Mouse (Mus musculus): Measurements from ENCODE around the gene Olfr380. TPM values are rescaled to one million over a fixed set of nuclear protein-coding genes. Genes with fewer than 3 reads are reported as not detected.

The Olfr380 gene
- not detected for polyA plus RNA-seq (2014; fragmentation: Illumina TruSeq; extraction: RNeasy Lipid Tissue Mini Kit (QIAGEN cat#74804); ENCODE audit: low read depth, low replicate concordance)

DNA sequence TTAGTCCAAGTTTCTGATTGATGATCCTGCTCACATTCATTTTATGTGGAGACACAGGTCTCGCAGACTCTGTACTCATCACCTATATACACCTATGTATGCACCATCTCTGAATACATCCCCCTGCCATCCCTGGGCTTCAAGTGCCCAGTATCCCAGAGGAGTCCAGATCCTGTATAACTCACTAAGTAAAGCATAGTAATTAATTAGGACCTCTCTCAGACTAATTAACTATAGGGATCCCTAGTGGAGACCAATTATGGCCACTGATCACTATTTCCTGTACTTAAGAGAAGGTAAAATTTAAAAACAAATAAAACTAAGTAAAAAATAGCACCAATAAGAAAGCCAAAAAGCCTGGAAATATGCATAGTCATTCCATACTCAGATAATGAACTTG, at the start of gene Olfr380:
TSS of gene Olfr380 (minus strand) at position 101 of the 400 bp plus-strand sequence.

GRCm38 (mm10) chr11:73491503-73491902, 34.2 kb upstream of the Olfr380 start, which contains the start of gene Olfr381:
Olfr381 (minus strand) TSS chr11:73491603.

DNA sequence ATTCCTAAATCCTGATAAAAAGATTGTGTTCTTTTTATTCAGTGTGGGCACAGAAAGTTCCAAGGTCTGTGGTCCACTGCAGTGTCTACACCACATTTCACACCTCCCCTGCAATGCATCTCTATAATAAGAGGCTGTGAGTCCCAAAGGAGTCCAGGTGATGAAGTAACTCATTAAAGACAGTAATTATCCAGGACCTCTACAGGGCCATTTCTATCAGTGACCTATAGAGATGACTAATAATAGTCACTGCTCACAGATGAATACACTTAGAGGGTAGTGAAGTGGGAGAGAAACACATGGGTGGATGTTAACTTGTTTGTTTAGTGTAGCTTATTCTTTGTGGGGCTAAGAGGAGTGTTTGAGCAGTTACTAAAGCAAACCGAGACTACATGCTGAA, 28.9 kb downstream of the Olfr380 start, which contains the start of gene Olfr378:
TSS of gene Olfr378 (minus strand) at position 101 of the 400 bp plus-strand sequence.

Other genes starting within 250 kb of the Olfr380 start
- gene Trpv1, start 223.2 kb downstream of the Olfr380 start, polyA plus RNA-seq (2014; fragmentation: Illumina TruSeq; extraction: RNeasy Lipid Tissue Mini Kit (QIAGEN cat#74804); ENCODE audit: low read depth, low replicate concordance) = 0.66 TPM
- 40.7 TPM for gene Trpv3, start 190.1 kb downstream of the Olfr380 start, polyA plus RNA-seq (2014; fragmentation: Illumina TruSeq; extraction: RNeasy Lipid Tissue Mini Kit (QIAGEN cat#74804); ENCODE audit: low read depth, low replicate concordance)
- 32.5 TPM for gene Aspa, start 127.9 kb downstream of the Olfr380 start, polyA plus RNA-seq (2014; fragmentation: Illumina TruSeq; extraction: RNeasy Lipid Tissue Mini Kit (QIAGEN cat#74804); ENCODE audit: low read depth, low replicate concordance)
- not detected for gene Gm49340, start 127.8 kb downstream of the Olfr380 start, polyA plus RNA-seq (2014; fragmentation: Illumina TruSeq; extraction: RNeasy Lipid Tissue Mini Kit (QIAGEN cat#74804); ENCODE audit: low read depth, low replicate concordance)
- gene Spata22, start 127.8 kb downstream of the Olfr380 start, polyA plus RNA-seq (2014; fragmentation: Illumina TruSeq; extraction: RNeasy Lipid Tissue Mini Kit (QIAGEN cat#74804); ENCODE audit: low read depth, low replicate concordance) = 3.1 TPM
- gene Olfr20, start 106.7 kb downstream of the Olfr380 start, polyA plus RNA-seq (2014; fragmentation: Illumina TruSeq; extraction: RNeasy Lipid Tissue Mini Kit (QIAGEN cat#74804); ENCODE audit: low read depth, low replicate concordance) = not detected
- gene Olfr376, start 86.3 kb downstream of the Olfr380 start, polyA plus RNA-seq (2014; fragmentation: Illumina TruSeq; extraction: RNeasy Lipid Tissue Mini Kit (QIAGEN cat#74804); ENCODE audit: low read depth, low replicate concordance) = not detected
- not detected for gene Olfr1, start 57.9 kb downstream of the Olfr380 start, polyA plus RNA-seq (2014; fragmentation: Illumina TruSeq; extraction: RNeasy Lipid Tissue Mini Kit (QIAGEN cat#74804); ENCODE audit: low read depth, low replicate concordance)
- not detected for gene Olfr378, start 29.0 kb downstream of the Olfr380 start, polyA plus RNA-seq (2014; fragmentation: Illumina TruSeq; extraction: RNeasy Lipid Tissue Mini Kit (QIAGEN cat#74804); ENCODE audit: low read depth, low replicate concordance)
- not detected for gene Olfr381, start 34.1 kb upstream of the Olfr380 start, polyA plus RNA-seq (2014; fragmentation: Illumina TruSeq; extraction: RNeasy Lipid Tissue Mini Kit (QIAGEN cat#74804); ENCODE audit: low read depth, low replicate concordance)
- gene Olfr382, start 59.7 kb upstream of the Olfr380 start, polyA plus RNA-seq (2014; fragmentation: Illumina TruSeq; extraction: RNeasy Lipid Tissue Mini Kit (QIAGEN cat#74804); ENCODE audit: low read depth, low replicate concordance) = not detected
- not detected for gene Olfr385, start 135.5 kb upstream of the Olfr380 start, polyA plus RNA-seq (2014; fragmentation: Illumina TruSeq; extraction: RNeasy Lipid Tissue Mini Kit (QIAGEN cat#74804); ENCODE audit: low read depth, low replicate concordance)
- gene Olfr384, start 141.1 kb upstream of the Olfr380 start, polyA plus RNA-seq (2014; fragmentation: Illumina TruSeq; extraction: RNeasy Lipid Tissue Mini Kit (QIAGEN cat#74804); ENCODE audit: low read depth, low replicate concordance) = not detected
- gene Zfp735, start 231.3 kb upstream of the Olfr380 start, polyA plus RNA-seq (2014; fragmentation: Illumina TruSeq; extraction: RNeasy Lipid Tissue Mini Kit (QIAGEN cat#74804); ENCODE audit: low read depth, low replicate concordance) = not detected

Measured in sigmoid colon, adult 10 weeks (tissue).